In the genomic region with DNA sequence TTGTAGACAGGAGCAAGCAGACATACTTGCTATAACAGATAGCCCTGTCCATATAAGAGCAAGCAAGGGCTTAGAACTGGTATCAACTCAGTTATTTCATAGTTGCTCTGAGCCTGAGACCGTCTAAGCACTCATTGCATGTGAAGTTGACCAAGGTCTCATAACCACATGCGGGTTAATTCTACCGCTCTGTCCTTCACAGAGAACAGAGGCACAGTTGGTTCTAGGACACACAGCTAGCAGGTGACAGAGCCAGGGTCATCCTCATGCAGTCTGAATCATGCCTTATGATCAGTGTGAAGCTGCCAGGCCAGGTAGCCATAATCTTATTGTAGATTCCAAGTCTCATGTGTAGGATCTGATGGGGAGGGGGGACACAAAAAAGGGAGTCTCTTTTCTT, we compare ENCODE assay signal across 30 mouse cellular contexts.
"Had no signal": no experiment of that assay in that cellular context is flagged by ENCODE, and none has a peak within 500 bp of the region (broad histone marks: within the 10 kb centered on the region; RNA-seq: fewer than 3 reads in every experiment).

No protein-coding gene starts in this region.

- H3K4me2 ChIP-seq: limb, embryonic 12.5 days; limb, embryonic 13.5 days; limb, embryonic 15.5 days; liver, embryonic 11.5 days; liver, embryonic 12.5 days; liver, embryonic 13.5 days; liver, embryonic 15.5 days; lung, embryonic 14.5 days; lung, embryonic 15.5 days; midbrain, embryonic 12.5 days; midbrain, embryonic 13.5 days; midbrain, embryonic 15.5 days; neural tube, embryonic 12.5 days had no signal

- ATAC-seq: liver, embryonic 12.5 days; liver, postnatal 0 days; lung, postnatal 0 days; midbrain, embryonic 13.5 days; midbrain, embryonic 15.5 days; midbrain, embryonic 16.5 days had no signal

- DNase-seq: left cerebral cortex, postnatal 4 days; liver; liver, embryonic 13.5 days; liver, postnatal 0 days; lung, adult 18-20 months; lung, adult 2 months; lung, embryonic 14.5 days; lung, postnatal 10 days; lung, postnatal 14 days; lung, postnatal 36 days; lung, postnatal 4 days; midbrain, embryonic 14.5 days had no signal

- H3K4me1 ChIP-seq: liver, embryonic 12.5 days; liver, embryonic 13.5 days; liver, embryonic 15.5 days; lung, embryonic 15.5 days; megakaryocyte, embryonic 14.5 days; neural tube, embryonic 12.5 days had no signal

- H3K4me3 ChIP-seq: limb, embryonic 10.5 days; limb, embryonic 12.5 days; limb, embryonic 13.5 days; limb, embryonic 15.5 days; liver, embryonic 12.5 days; liver, embryonic 13.5 days; liver, embryonic 15.5 days; lung, embryonic 15.5 days; megakaryocyte, embryonic 14.5 days; midbrain, embryonic 12.5 days; midbrain, embryonic 13.5 days; midbrain, embryonic 15.5 days; myocyte; neural tube, embryonic 12.5 days had no signal

- H3K36me3 ChIP-seq: limb, embryonic 10.5 days; limb, embryonic 12.5 days; limb, embryonic 13.5 days; limb, embryonic 15.5 days; liver, embryonic 12.5 days; liver, embryonic 13.5 days; liver, embryonic 15.5 days; lung, embryonic 15.5 days; midbrain, embryonic 12.5 days; midbrain, embryonic 13.5 days; midbrain, embryonic 15.5 days; neural tube, embryonic 12.5 days had no signal

- H3K9ac ChIP-seq: limb, embryonic 12.5 days; limb, embryonic 13.5 days; limb, embryonic 15.5 days; liver, embryonic 12.5 days; liver, embryonic 13.5 days; liver, embryonic 14.5 days; liver, embryonic 15.5 days; liver, postnatal 0 days; lung, embryonic 14.5 days; lung, embryonic 15.5 days; midbrain, embryonic 12.5 days; midbrain, embryonic 13.5 days; midbrain, embryonic 15.5 days; neural tube, embryonic 12.5 days had no signal

- H3K27ac ChIP-seq: limb, embryonic 10.5 days; limb, embryonic 12.5 days; limb, embryonic 13.5 days; limb, embryonic 15.5 days; liver, embryonic 12.5 days; liver, embryonic 13.5 days; liver, embryonic 14.5 days; liver, embryonic 15.5 days; lung, embryonic 15.5 days; macrophage; midbrain, embryonic 12.5 days; midbrain, embryonic 15.5 days; neural tube, embryonic 12.5 days had no signal

- H3K9me3 ChIP-seq: limb, embryonic 10.5 days; limb, embryonic 12.5 days; limb, embryonic 13.5 days; limb, embryonic 15.5 days; liver, embryonic 12.5 days; liver, embryonic 13.5 days; liver, embryonic 15.5 days; lung, embryonic 15.5 days; megakaryocyte, embryonic 14.5 days; midbrain, embryonic 12.5 days; midbrain, embryonic 13.5 days; midbrain, embryonic 15.5 days; neural tube, embryonic 12.5 days had no signal

- H3K27me3 ChIP-seq: limb, embryonic 12.5 days; limb, embryonic 13.5 days; limb, embryonic 15.5 days; liver, embryonic 12.5 days; liver, embryonic 13.5 days; liver, embryonic 15.5 days; lung, embryonic 15.5 days; midbrain, embryonic 12.5 days; midbrain, embryonic 13.5 days; midbrain, embryonic 15.5 days; neural tube, embryonic 12.5 days had no signal
